Mouse (Mus musculus): ENCODE measurements around the gene Rpl21. TPM values are rescaled to one million over a fixed set of nuclear protein-coding genes. Genes with fewer than 3 reads are reported as not detected.

The Rpl21 gene
- polyA plus RNA-seq, 1 experiment from 2014 or later = 413 TPM

DNA sequence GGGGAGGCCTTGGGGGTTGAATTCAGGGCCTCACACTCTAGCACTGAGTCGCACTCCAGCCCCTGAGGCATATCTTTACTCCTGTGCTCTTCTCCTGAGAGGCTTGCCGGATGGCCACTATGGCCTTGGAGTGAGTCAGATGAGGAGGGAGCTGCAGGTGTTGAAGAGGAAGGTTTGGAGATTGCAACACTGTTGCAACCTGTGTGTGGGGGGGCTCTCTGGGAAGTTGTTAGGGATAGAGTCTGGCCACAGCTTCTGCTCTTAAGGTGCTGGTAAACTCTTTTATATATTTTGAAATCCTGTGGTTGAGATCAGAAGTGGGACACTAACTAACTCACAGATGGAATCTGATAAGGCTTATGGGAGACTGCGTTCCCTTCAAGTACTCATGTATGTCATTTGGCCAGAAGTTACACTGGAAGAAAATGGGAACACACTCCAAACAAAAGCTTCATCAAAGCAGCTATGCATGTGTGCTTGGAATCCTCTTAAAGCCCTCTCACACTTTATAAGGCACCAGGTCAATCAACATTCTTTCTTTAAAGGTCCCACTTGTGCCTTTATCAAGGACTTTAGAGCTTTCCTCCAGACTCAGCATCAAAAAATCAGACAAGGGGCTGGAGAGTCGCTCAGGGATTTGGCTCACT, 16.4 kb downstream of the Rpl21 start:
- WGBS = 92% methylated on average over 4 of the region's 4 CpGs
- no peak overlapping the region for H3K4me2 ChIP-seq (ENCODE audit: low read length)
- no peaks in the 10 kb centered on the region for H3K27me3 ChIP-seq (ENCODE audit: control insufficient read depth, insufficient read depth, low read length)
- no peak overlapping the region for H3K27ac ChIP-seq (replicated peaks; ENCODE audit: low read depth, low read length)
- H3K36me3 ChIP-seq (ENCODE audit: control insufficient read depth, insufficient read depth, low read length) = no peaks in the 10 kb centered on the region
- H3K4me1 ChIP-seq (ENCODE audit: control insufficient read depth, insufficient read depth, low read length) = 0 out of 2 replicates have a peak, but pooled peaks cover 7% of the 10 kb centered on the region
- ATAC-seq (ENCODE audit: low FRiP score, low TSS enrichment) = no peak
- H3K9me3 ChIP-seq (ENCODE audit: control insufficient read depth, low read length) = no peaks in the 10 kb centered on the region
- H3K9ac ChIP-seq (replicated peaks; ENCODE audit: low read length) = no peak overlapping the region
- no peak for DNase-seq
- no peak overlapping the region for H3K4me3 ChIP-seq (replicated peaks; ENCODE audit: low read depth, low read length)

DNA sequence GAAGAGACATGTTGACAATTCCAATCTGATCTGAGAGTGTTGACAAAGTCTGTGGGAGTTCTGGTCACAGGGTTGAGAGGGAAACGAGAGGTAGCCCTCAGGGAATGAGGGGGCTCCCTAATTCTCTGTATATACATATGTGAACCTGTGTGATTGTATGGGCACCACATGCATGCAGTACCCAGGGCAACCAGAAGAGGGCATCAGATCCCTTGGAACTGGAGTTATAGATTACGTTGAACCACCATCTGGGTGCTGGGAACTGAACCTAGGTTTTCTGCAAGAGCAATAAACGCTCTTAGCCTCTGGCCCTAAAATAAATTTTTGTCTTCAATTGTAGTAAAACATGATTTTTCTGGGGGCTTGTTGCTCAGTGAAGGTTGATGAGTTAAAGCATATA, 23.4 kb downstream of the Rpl21 start:
- Histone ChIP-seq H3K9me3 (ENCODE audit: control insufficient read depth, low read length) (no peaks in the 10 kb centered on the region), H3K4me2 (ENCODE audit: low read length) (no peak overlapping the region), H3K4me1 (ENCODE audit: control insufficient read depth, insufficient read depth, low read length) (no peaks in the 10 kb centered on the region), H3K4me3 (replicated peaks; ENCODE audit: low read depth, low read length) (no peak overlapping the region), H3K27me3 (ENCODE audit: control insufficient read depth, insufficient read depth, low read length) (no peaks in the 10 kb centered on the region), H3K27ac (replicated peaks; ENCODE audit: low read depth, low read length) (no peak overlapping the region), H3K36me3 (ENCODE audit: control insufficient read depth, insufficient read depth, low read length) (no peaks in the 10 kb centered on the region), H3K9ac (replicated peaks; ENCODE audit: low read length) (no peak overlapping the region)
- 90% methylated on average over 3 of the region's 3 CpGs for WGBS
- ATAC-seq (ENCODE audit: low FRiP score, low TSS enrichment) = no peak
- DNase-seq = no peak

DNA sequence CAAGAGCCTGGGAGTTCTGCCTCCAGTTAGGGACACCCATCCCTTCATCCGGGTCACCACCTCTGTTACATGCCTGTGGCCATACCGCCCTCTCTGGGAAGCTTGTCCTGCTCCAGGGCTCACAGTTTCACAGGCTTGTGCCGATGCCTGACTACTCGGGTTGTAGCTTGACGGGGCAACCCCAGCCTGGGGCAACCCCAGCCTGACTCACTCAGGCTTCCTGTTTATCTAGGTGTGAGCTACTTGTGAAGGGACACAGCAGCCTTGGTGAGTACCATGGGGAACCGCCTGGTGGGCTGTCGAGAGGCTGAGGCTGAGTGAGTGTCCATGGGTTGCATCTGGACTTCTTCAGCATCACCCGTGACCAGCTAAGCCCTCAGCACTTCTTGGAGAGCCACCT, 24.9 kb downstream of the Rpl21 start:
- 89% methylated on average over 8 of the region's 8 CpGs for whole genome bisulfite sequencing
- ATAC-seq (ENCODE audit: low FRiP score, low TSS enrichment) = no peak
- H3K9me3 ChIP-seq (ENCODE audit: control insufficient read depth, low read length) = no peaks in the 10 kb centered on the region

DNA sequence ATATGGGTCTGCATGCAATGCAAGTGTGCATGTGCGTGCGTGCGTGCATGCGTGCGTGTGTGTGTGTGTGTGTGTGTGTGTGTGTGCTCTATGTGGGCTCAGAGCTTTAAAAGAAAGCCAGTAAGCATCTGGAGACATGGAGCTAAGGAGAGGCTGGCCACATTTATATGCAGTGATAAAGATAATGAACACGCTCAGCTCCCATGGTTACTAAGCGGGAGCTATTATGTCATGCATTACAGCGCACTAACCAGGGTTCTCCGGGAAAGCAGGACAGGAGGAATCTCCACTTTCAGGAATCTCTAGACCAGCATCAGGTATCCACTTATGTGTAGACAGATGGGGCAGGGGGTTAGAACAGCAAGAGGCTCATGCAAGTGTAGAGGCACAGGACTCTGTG, 26.1 kb downstream of the Rpl21 start:
- no peak for ATAC-seq (ENCODE audit: low FRiP score, low TSS enrichment)
- Histone ChIP-seq H3K4me3 (replicated peaks; ENCODE audit: low read depth, low read length) (no peak overlapping the region), H3K4me1 (ENCODE audit: control insufficient read depth, insufficient read depth, low read length) (no peaks in the 10 kb centered on the region), H3K27ac (replicated peaks; ENCODE audit: low read depth, low read length) (no peak overlapping the region), H3K9ac (replicated peaks; ENCODE audit: low read length) (no peak overlapping the region), H3K27me3 (ENCODE audit: control insufficient read depth, insufficient read depth, low read length) (no peaks in the 10 kb centered on the region), H3K4me2 (ENCODE audit: low read length) (no peak overlapping the region), H3K36me3 (ENCODE audit: control insufficient read depth, insufficient read depth, low read length) (no peaks in the 10 kb centered on the region), H3K9me3 (ENCODE audit: control insufficient read depth, low read length) (no peaks in the 10 kb centered on the region)
- peak; percentile 36 for DNase-seq
- 88% methylated on average over 9 of the region's 9 CpGs for WGBS

More for the DNA sequence above, 24.9 kb downstream of the Rpl21 start:
- Histone ChIP-seq H3K4me3 (replicated peaks; ENCODE audit: low read depth, low read length) (no peak overlapping the region), H3K9ac (replicated peaks; ENCODE audit: low read length) (no peak overlapping the region), H3K27ac (replicated peaks; ENCODE audit: low read depth, low read length) (no peak overlapping the region), H3K27me3 (ENCODE audit: control insufficient read depth, insufficient read depth, low read length) (no peaks in the 10 kb centered on the region), H3K36me3 (ENCODE audit: control insufficient read depth, insufficient read depth, low read length) (no peaks in the 10 kb centered on the region), H3K4me1 (ENCODE audit: control insufficient read depth, insufficient read depth, low read length) (no peaks in the 10 kb centered on the region), H3K4me2 (ENCODE audit: low read length) (no peak overlapping the region)
- DNase-seq = no peak

DNA sequence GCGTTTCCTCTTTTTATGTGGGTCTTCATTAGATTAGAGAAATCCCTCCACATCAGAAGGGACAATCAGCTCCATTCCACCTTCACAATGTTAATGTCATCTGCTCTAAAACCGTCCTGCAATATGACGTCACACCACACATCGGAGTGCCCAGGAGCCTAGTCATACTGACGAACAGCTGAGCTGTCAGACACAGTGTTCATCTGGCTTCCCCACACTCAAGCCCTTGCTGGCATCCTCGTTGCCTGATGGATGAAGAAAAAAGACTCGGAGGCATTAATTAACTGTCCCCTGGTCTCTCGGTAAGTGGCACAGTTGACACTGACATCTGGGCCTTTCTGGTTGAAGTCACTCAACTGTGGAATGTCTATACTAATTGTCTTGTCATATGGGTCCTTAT, 26.6 kb downstream of the Rpl21 start:
- 70% methylated on average over 8 of the region's 8 CpGs for WGBS
- H3K36me3 ChIP-seq (ENCODE audit: control insufficient read depth, insufficient read depth, low read length) = no peaks in the 10 kb centered on the region
- no peak overlapping the region for H3K27ac ChIP-seq (replicated peaks; ENCODE audit: low read depth, low read length)
- H3K4me1 ChIP-seq (ENCODE audit: control insufficient read depth, insufficient read depth, low read length) = no peaks in the 10 kb centered on the region
- ATAC-seq (ENCODE audit: low FRiP score, low TSS enrichment) = no peak
- H3K4me3 ChIP-seq (replicated peaks; ENCODE audit: low read depth, low read length) = no peak overlapping the region
- H3K9ac ChIP-seq (replicated peaks; ENCODE audit: low read length) = no peak overlapping the region
- no peaks in the 10 kb centered on the region for H3K9me3 ChIP-seq (ENCODE audit: control insufficient read depth, low read length)
- DNase-seq = no peak
- no peak overlapping the region for H3K4me2 ChIP-seq (ENCODE audit: low read length)
- no peaks in the 10 kb centered on the region for H3K27me3 ChIP-seq (ENCODE audit: control insufficient read depth, insufficient read depth, low read length)

DNA sequence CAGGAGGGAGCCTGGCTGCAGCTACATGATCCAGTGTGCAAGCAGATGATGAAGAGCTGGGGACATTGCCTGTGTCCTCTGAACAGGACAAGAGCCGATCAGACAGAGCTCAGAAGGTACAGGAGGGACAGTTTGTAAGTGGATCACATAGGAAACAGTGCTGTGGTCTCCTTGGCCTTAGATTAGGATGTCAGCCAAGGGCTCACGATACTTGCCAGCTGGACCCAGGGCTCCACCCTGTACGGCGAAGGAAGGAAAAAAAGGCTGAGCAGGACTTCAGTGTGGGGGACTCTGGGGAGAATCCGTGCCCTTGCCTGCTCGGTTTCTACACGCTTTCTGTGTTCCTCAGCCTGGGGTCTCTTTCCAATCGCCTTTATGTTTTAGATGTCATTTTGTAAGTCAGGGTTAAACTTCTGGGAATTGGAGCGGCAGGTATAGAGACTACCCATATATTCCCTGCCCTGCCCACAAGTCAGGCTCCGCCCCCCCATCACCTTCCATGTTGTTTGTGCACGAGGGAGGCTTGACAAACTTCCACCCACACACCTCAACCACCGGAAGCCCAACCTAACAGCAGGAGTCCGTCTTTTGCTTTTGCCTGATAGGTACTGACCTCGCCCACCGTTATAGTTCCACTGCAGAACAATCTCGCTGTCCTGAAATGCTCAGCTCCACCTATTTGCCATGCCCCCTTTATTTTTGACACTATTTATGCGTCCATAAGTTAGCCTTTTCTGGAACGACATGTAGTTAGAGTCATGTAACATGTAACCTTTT, 27.7 kb downstream of the Rpl21 start:
- WGBS = 87% methylated on average over 18 of the region's 18 CpGs
- H3K27ac ChIP-seq (replicated peaks; ENCODE audit: low read depth, low read length) = no peak overlapping the region

DNA sequence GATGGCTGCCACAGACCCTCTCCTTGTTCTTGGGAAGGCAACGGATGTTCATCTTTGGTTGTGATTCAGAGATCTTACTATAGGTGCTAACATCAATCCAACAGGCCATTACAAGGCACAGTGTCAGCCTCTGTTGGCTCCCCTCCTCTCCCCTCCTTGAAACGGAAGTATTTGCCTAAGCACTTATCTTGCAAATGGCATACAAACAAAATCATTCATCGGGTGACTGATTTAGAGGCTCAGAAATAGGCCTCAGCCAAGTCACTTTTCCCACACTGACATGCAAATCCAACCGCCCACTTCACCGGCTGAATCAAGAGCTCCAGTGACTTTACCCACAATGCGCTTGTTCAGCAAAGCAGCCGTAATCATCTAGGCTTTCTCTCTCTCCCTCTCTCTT, 28.9 kb downstream of the Rpl21 start:
- Histone ChIP-seq H3K27me3 (ENCODE audit: control insufficient read depth, insufficient read depth, low read length) (no peaks in the 10 kb centered on the region), H3K4me2 (ENCODE audit: low read length) (no peak overlapping the region), H3K27ac (replicated peaks; ENCODE audit: low read depth, low read length) (no peak overlapping the region), H3K4me1 (ENCODE audit: control insufficient read depth, insufficient read depth, low read length) (no peaks in the 10 kb centered on the region), H3K36me3 (ENCODE audit: control insufficient read depth, insufficient read depth, low read length) (no peaks in the 10 kb centered on the region), H3K4me3 (replicated peaks; ENCODE audit: low read depth, low read length) (no peak overlapping the region), H3K9me3 (ENCODE audit: control insufficient read depth, low read length) (no peaks in the 10 kb centered on the region), H3K9ac (replicated peaks; ENCODE audit: low read length) (no peak overlapping the region)
- DNase-seq = peak; percentile 40
- ATAC-seq (ENCODE audit: low FRiP score, low TSS enrichment) = no peak
- 37% methylated on average over 7 of the region's 7 CpGs for WGBS

More for the DNA sequence above, 27.7 kb downstream of the Rpl21 start:
- no peaks in the 10 kb centered on the region for H3K4me1 ChIP-seq (ENCODE audit: control insufficient read depth, insufficient read depth, low read length)
- no peak overlapping the region for H3K9ac ChIP-seq (replicated peaks; ENCODE audit: low read length)
- no peaks in the 10 kb centered on the region for H3K27me3 ChIP-seq (ENCODE audit: control insufficient read depth, insufficient read depth, low read length)
- no peaks in the 10 kb centered on the region for H3K36me3 ChIP-seq (ENCODE audit: control insufficient read depth, insufficient read depth, low read length)
- H3K4me3 ChIP-seq (replicated peaks; ENCODE audit: low read depth, low read length) = no peak overlapping the region
- H3K4me2 ChIP-seq (ENCODE audit: low read length) = no peak overlapping the region
- no peak for DNase-seq
- H3K9me3 ChIP-seq (ENCODE audit: control insufficient read depth, low read length) = no peaks in the 10 kb centered on the region
- ATAC-seq (ENCODE audit: low FRiP score, low TSS enrichment) = no peak

DNA sequence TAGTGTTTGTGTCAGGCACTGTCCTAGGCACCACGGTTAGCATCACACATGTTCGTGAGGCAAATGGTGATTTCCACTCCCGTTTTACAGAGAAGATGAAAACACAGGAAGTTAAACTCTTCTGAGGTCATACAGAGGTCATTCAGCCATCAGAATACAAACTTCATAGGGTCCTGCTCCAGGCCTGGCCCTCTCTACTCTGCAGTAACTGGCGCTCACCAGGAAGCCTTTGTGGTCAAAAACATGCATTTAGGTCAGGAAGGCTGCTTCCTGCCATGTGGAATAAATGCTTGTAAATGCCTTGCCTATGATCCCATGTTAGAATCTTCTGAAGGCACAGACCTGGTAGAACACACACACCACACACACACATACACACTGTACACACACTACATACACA, 32.8 kb downstream of the Rpl21 start:
- 89% methylated on average over 4 of the region's 4 CpGs for WGBS
- ATAC-seq (ENCODE audit: low FRiP score, low TSS enrichment) (no peak), DNase-seq (no peak)
- Histone ChIP-seq H3K27ac (replicated peaks; ENCODE audit: low read depth, low read length) (no peak overlapping the region), H3K4me3 (replicated peaks; ENCODE audit: low read depth, low read length) (no peak overlapping the region), H3K9ac (replicated peaks; ENCODE audit: low read length) (no peak overlapping the region), H3K9me3 (ENCODE audit: control insufficient read depth, low read length) (no peaks in the 10 kb centered on the region), H3K4me1 (ENCODE audit: control insufficient read depth, insufficient read depth, low read length) (0 out of 2 replicates have a peak, but pooled peaks cover 3% of the 10 kb centered on the region), H3K36me3 (ENCODE audit: control insufficient read depth, insufficient read depth, low read length) (no peaks in the 10 kb centered on the region), H3K4me2 (ENCODE audit: low read length) (no peak overlapping the region), H3K27me3 (ENCODE audit: control insufficient read depth, insufficient read depth, low read length) (no peaks in the 10 kb centered on the region)

DNA sequence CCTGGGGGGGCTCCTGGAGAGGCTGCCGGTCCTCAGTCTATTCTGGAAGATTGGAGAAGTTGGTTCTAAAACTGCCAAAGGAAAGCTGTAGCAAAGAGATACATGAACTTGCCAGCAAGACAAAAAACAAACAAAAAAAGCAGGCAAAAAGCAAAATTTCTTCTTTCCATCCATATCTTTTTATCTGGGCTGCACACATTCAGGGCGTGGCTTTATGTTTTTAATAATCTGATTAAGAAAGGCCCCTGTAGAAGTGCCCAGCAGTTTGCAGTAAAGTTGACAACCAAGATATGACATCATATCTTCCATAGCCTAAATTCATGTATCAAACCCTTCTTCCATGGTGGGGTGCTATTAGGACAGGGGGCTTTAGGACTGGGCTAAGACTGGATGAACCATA, 33.6 kb downstream of the Rpl21 start:
- no peak overlapping the region for H3K4me3 ChIP-seq (replicated peaks; ENCODE audit: low read depth, low read length)
- H3K9ac ChIP-seq (replicated peaks; ENCODE audit: low read length) = no peak overlapping the region
- DNase-seq (no peak), ATAC-seq (ENCODE audit: low FRiP score, low TSS enrichment) (no peak)
- H3K27me3 ChIP-seq (ENCODE audit: control insufficient read depth, insufficient read depth, low read length) = no peaks in the 10 kb centered on the region
- 0 out of 2 replicates have a peak, but pooled peaks cover 3% of the 10 kb centered on the region for H3K4me1 ChIP-seq (ENCODE audit: control insufficient read depth, insufficient read depth, low read length)
- WGBS = 92% methylated on average over 2 of the region's 2 CpGs
- H3K9me3 ChIP-seq (ENCODE audit: control insufficient read depth, low read length) = no peaks in the 10 kb centered on the region
- no peak overlapping the region for H3K4me2 ChIP-seq (ENCODE audit: low read length)
- no peaks in the 10 kb centered on the region for H3K36me3 ChIP-seq (ENCODE audit: control insufficient read depth, insufficient read depth, low read length)
- no peak overlapping the region for H3K27ac ChIP-seq (replicated peaks; ENCODE audit: low read depth, low read length)
